26 mouse cellular contexts compared by ENCODE assay signal in genomic region chr15:32485064-32485964, GRCm38 (mm10).
A peak's percentile ranks its signal among the peaks of the same experiment; 100 is the strongest.
DNase-seq lines count a peak whose midpoint lies in the region; ATAC-seq lines count a peak whose summit lies in the region.
"Had no signal": no experiment of that assay in that cellular context is flagged by ENCODE, and none has a peak within 500 bp of the region (broad histone marks: within the 10 kb centered on the region; RNA-seq: fewer than 3 reads in every experiment).

No protein-coding gene starts in this region.

- 72% methylated on average over 8 of the region's 8 CpGs for WGBS in forebrain, embryonic 14.5 days
- WGBS in forebrain, embryonic 10.5 days: 91% methylated on average over 8 of the region's 8 CpGs
- 65% methylated on average over 8 of the region's 8 CpGs for WGBS in midbrain, embryonic 14.5 days
- WGBS in midbrain, embryonic 10.5 days: 91% methylated on average over 8 of the region's 8 CpGs
- 67% methylated on average over 8 of the region's 8 CpGs for WGBS in midbrain, embryonic 15.5 days

- H3K4me2 ChIP-seq in forebrain, embryonic 14.5 days (ENCODE audit: low read length): no peak overlapping the region
- no peak overlapping the region for H3K4me2 ChIP-seq in midbrain, embryonic 14.5 days (ENCODE audit: low read length)
- H3K4me2 ChIP-seq in midbrain, embryonic 15.5 days: no peak overlapping the region
- H3K4me2 ChIP-seq: embryonic facial prominence, embryonic 13.5 days; heart, embryonic 13.5 days; limb, embryonic 15.5 days; lung, embryonic 15.5 days had no signal

- no peak overlapping the region for H3K9ac ChIP-seq in forebrain, embryonic 14.5 days (ENCODE audit: low read length)
- H3K9ac ChIP-seq in midbrain, embryonic 14.5 days (replicated peaks; ENCODE audit: low read length): no peak overlapping the region
- no peak overlapping the region for H3K9ac ChIP-seq in midbrain, embryonic 15.5 days
- H3K9ac ChIP-seq: embryonic facial prominence, embryonic 13.5 days; heart, embryonic 13.5 days; limb, embryonic 15.5 days; liver, embryonic 14.5 days; lung, embryonic 15.5 days had no signal

- no peak overlapping the region for H3K4me3 ChIP-seq in forebrain, embryonic 14.5 days (ENCODE audit: low read depth, low read length)
- no peak overlapping the region for H3K4me3 ChIP-seq in forebrain, embryonic 10.5 days
- no peak overlapping the region for H3K4me3 ChIP-seq in midbrain, embryonic 14.5 days (replicated peaks; ENCODE audit: low read depth, low read length)
- H3K4me3 ChIP-seq in midbrain, embryonic 10.5 days: no peak overlapping the region
- no peak overlapping the region for H3K4me3 ChIP-seq in midbrain, embryonic 15.5 days
- H3K4me3 ChIP-seq: embryonic facial prominence, embryonic 13.5 days; erythroblast, embryonic 14.5 days; heart, adult 2 months; heart, embryonic 13.5 days; limb, embryonic 15.5 days; lung, embryonic 15.5 days; myocyte had no signal

- intact Hi-C loops in heart, postnatal 10 days (cut with DNase I): no loop called here

- peak; percentile 37 for DNase-seq in forebrain, embryonic 14.5 days (ENCODE audit: low spot score)
- DNase-seq in forebrain, embryonic 10.5 days (ENCODE audit: extremely low spot score, low spot score): no peak
- peak; percentile 30 for DNase-seq in midbrain, embryonic 14.5 days
- DNase-seq in midbrain, embryonic 10.5 days (ENCODE audit: low spot score): no peak
- DNase-seq in heart, postnatal 10 days: no peak
- DNase-seq in embryo, embryonic 9.5 days (ENCODE audit: extremely low spot score): no peak
- no peak for DNase-seq in urinary bladder, postnatal 10 days (ENCODE audit: low spot score)
- DNase-seq: adrenal gland, postnatal 10 days; cerebellum, adult 2 months; cerebellum, postnatal 25 days; gastrocnemius, postnatal 10 days; heart, adult 2 months; kidney, adult 18-20 months; left cerebral cortex, postnatal 4 days; lung, postnatal 4 days; right cerebral cortex, postnatal 14 days; spleen, adult 18-20 months had no signal

- H3K4me1 ChIP-seq in forebrain, embryonic 14.5 days (ENCODE audit: control insufficient read depth, insufficient read depth, low read length): no peaks in the 10 kb centered on the region
- no peaks in the 10 kb centered on the region; the same call in 1 of the 2 replicates for H3K4me1 ChIP-seq in forebrain, embryonic 10.5 days
- H3K4me1 ChIP-seq in midbrain, embryonic 14.5 days (ENCODE audit: control insufficient read depth, insufficient read depth, low read length): no peaks in the 10 kb centered on the region
- no peaks in the 10 kb centered on the region for H3K4me1 ChIP-seq in midbrain, embryonic 10.5 days
- 0 out of 2 replicates have a peak, but pooled peaks cover 3% of the 10 kb centered on the region for H3K4me1 ChIP-seq in midbrain, embryonic 15.5 days
- H3K4me1 ChIP-seq: limb, embryonic 15.5 days; lung, embryonic 15.5 days had no signal

- H3K27me3 ChIP-seq in forebrain, embryonic 14.5 days (replicated peaks; ENCODE audit: control insufficient read depth, insufficient read depth, low read length): no peaks in the 10 kb centered on the region
- no peaks in the 10 kb centered on the region for H3K27me3 ChIP-seq in forebrain, embryonic 10.5 days (ENCODE audit: poor library complexity, severe bottlenecking)
- no peaks in the 10 kb centered on the region for H3K27me3 ChIP-seq in midbrain, embryonic 14.5 days (ENCODE audit: control insufficient read depth, insufficient read depth, low read length)
- H3K27me3 ChIP-seq in midbrain, embryonic 10.5 days (ENCODE audit: low read depth, poor library complexity, severe bottlenecking): no peaks in the 10 kb centered on the region
- no peaks in the 10 kb centered on the region for H3K27me3 ChIP-seq in midbrain, embryonic 15.5 days (replicated peaks)
- H3K27me3 ChIP-seq: embryonic facial prominence, embryonic 13.5 days; heart, embryonic 13.5 days; limb, embryonic 15.5 days; lung, embryonic 15.5 days had no signal

- H3K9me3 ChIP-seq in forebrain, embryonic 14.5 days (replicated peaks; ENCODE audit: control insufficient read depth, low read length): no peaks in the 10 kb centered on the region
- no peaks in the 10 kb centered on the region for H3K9me3 ChIP-seq in forebrain, embryonic 10.5 days
- no peaks in the 10 kb centered on the region for H3K9me3 ChIP-seq in midbrain, embryonic 14.5 days (ENCODE audit: control insufficient read depth, low read length)
- H3K9me3 ChIP-seq in midbrain, embryonic 10.5 days (replicated peaks): no peaks in the 10 kb centered on the region
- no peaks in the 10 kb centered on the region for H3K9me3 ChIP-seq in midbrain, embryonic 15.5 days
- H3K9me3 ChIP-seq: embryonic facial prominence, embryonic 13.5 days; heart, embryonic 13.5 days; limb, embryonic 15.5 days; lung, embryonic 15.5 days had no signal

- no peak overlapping the region for H3K27ac ChIP-seq in forebrain, embryonic 14.5 days (ENCODE audit: low read depth, low read length)
- no peak overlapping the region for H3K27ac ChIP-seq in forebrain, embryonic 10.5 days
- H3K27ac ChIP-seq in midbrain, embryonic 14.5 days (replicated peaks; ENCODE audit: low read depth, low read length): no peak overlapping the region
- no peak overlapping the region for H3K27ac ChIP-seq in midbrain, embryonic 10.5 days (replicated peaks)
- no peak overlapping the region for H3K27ac ChIP-seq in midbrain, embryonic 15.5 days
- H3K27ac ChIP-seq: embryonic facial prominence, embryonic 13.5 days; heart, adult 2 months; heart, embryonic 13.5 days; limb, embryonic 15.5 days; liver, embryonic 14.5 days; lung, embryonic 15.5 days had no signal

- H3K36me3 ChIP-seq in forebrain, embryonic 14.5 days (ENCODE audit: control insufficient read depth, insufficient read depth, low read length): no peaks in the 10 kb centered on the region
- H3K36me3 ChIP-seq in forebrain, embryonic 10.5 days (replicated peaks): no peaks in the 10 kb centered on the region
- no peaks in the 10 kb centered on the region for H3K36me3 ChIP-seq in midbrain, embryonic 14.5 days (ENCODE audit: control insufficient read depth, insufficient read depth, low read length)
- no peaks in the 10 kb centered on the region for H3K36me3 ChIP-seq in midbrain, embryonic 10.5 days
- H3K36me3 ChIP-seq in midbrain, embryonic 15.5 days (replicated peaks): no peaks in the 10 kb centered on the region
- H3K36me3 ChIP-seq: embryonic facial prominence, embryonic 13.5 days; heart, embryonic 13.5 days; limb, embryonic 15.5 days; lung, embryonic 15.5 days had no signal

- ATAC-seq in forebrain, embryonic 14.5 days: peak; percentile 69; the same call in 1 of the 2 replicates
- no peak for ATAC-seq in midbrain, embryonic 14.5 days (ENCODE audit: low FRiP score, low TSS enrichment)
- peak; percentile 76 for ATAC-seq in midbrain, embryonic 15.5 days (replicated peaks)
- ATAC-seq: inflammation-experienced regulatory T-cells, adult 6 months had no signal

Comparison
In these comparisons a context has a peak if more than half of its experiments do, and no peak if none do; other contexts are left out.
1. DNase-seq: peak in forebrain, embryonic 14.5 days (single experiment) and midbrain, embryonic 14.5 days (single experiment); none in forebrain, embryonic 10.5 days (single experiment), midbrain, embryonic 10.5 days (single experiment), heart, postnatal 10 days (0 of 2), embryo, embryonic 9.5 days (single experiment) and urinary bladder, postnatal 10 days (single experiment).